Mouse (Mus musculus) heart, embryonic 13.5 days (tissue): ENCODE data around the gene Ehmt1. TPM values are rescaled to one million over a fixed set of nuclear protein-coding genes. Genes with fewer than 3 reads are reported as not detected.

Source experiments
- ATAC-seq: fragments of 200-750 bp; cut with Nextera tagmentation; 2 replicates; pipeline ENCODE4 v1.8.0; 2017; ENCODE audit warnings: moderate TSS enrichment; ENCODE audit not compliant: insufficient number of reproducible peaks, low FRiP score, low TSS enrichment; ENCODE audit errors: extremely low read depth
- H3K27ac ChIP-seq: fragments of 300-500 bp; sonication (generic); replicated peaks from 2 replicates; pipeline ENCODE4 v1.5.1; 2015; ENCODE audit warnings: moderate library complexity, mild to moderate bottlenecking, inconsistent platforms
- H3K27me3 ChIP-seq: fragments of 300-500 bp; sonication (generic); replicated peaks from 2 replicates; pipeline ENCODE4 v1.6.1; 2015; ENCODE audit warnings: mild to moderate bottlenecking, inconsistent platforms
- H3K36me3 ChIP-seq: fragments of 300-500 bp; sonication (generic); 2 replicates; pipeline ENCODE4 v1.6.1; 2015; ENCODE audit warnings: mild to moderate bottlenecking, inconsistent platforms
- H3K4me1 ChIP-seq: fragments of 300-500 bp; sonication (generic); 2 replicates; pipeline ENCODE4 v1.6.1; 2015; ENCODE audit warnings: inconsistent platforms
- H3K4me2 ChIP-seq: fragments of 300-500 bp; sonication (generic); 2 replicates; pipeline ENCODE4 v1.6.1; 2015; ENCODE audit warnings: inconsistent platforms, mild to moderate bottlenecking, moderate library complexity
- H3K4me3 ChIP-seq: fragments of 300-500 bp; sonication (generic); 2 replicates; pipeline ENCODE4 v1.5.1; 2015; ENCODE audit warnings: moderate library complexity, mild to moderate bottlenecking, inconsistent platforms
- H3K9ac ChIP-seq: fragments of 300-500 bp; sonication (generic); 2 replicates; pipeline ENCODE4 v1.6.1; 2015; ENCODE audit warnings: inconsistent platforms, mild to moderate bottlenecking, moderate library complexity
- H3K9me3 ChIP-seq: fragments of 300-500 bp; sonication (generic); 2 replicates; pipeline ENCODE4 v1.6.1; 2016; ENCODE audit warnings: inconsistent platforms
- WGBS: fragments of 180-500 bp; shearing (Covaris S2); methylation state at CpG from one replicate; pipeline ENCODE4 v1.1.7; 2015; ENCODE audit warnings: mixed read lengths; 5-methylcytosine and 5-hydroxymethylcytosine counted together
- microRNA-seq: library from miRNA; unstranded; fragments of <30 nt; microRNA quantifications from one replicate; pipeline ENCODE4, GENCODE M21; 2016
- polyA plus RNA-seq: library from polyadenylated mRNA; unstranded; fragments of >200 nt; fragmentation: Nextera tagmentation; extraction: Ambion mirVana; gene quantifications from 2 replicates; pipeline ENCODE4 v1.2.1, GENCODE M21; 2015

Gene Ehmt1
- polyA plus RNA-seq, 1 experiment from 2014 or later = 52.3 TPM

- Histone ChIP-seq H3K9ac (no peak overlapping the region), H3K36me3 (no peaks in the 10 kb centered on the region), H3K4me2 (no peak overlapping the region), H3K4me1 (no peaks in the 10 kb centered on the region), H3K27ac (no peak overlapping the region), H3K27me3 (peaks cover 5% of the 10 kb centered on the region; the same call in 1 of the 2 replicates), H3K9me3 (no peaks in the 10 kb centered on the region), H3K4me3 (no peak overlapping the region)
- WGBS = 66% methylated on average over 4 of the region's 4 CpGs
- ATAC-seq = no peak
Observed at GRCm38 (mm10) chr2:24752599-24752998, 166.8 kb downstream of the Ehmt1 start.

GRCm38 (mm10) chr2:24750051-24750450 is 169.4 kb downstream of the Ehmt1 start:
- H3K27ac ChIP-seq = no peak overlapping the region
- H3K9me3 ChIP-seq = no peaks in the 10 kb centered on the region
- H3K4me3 ChIP-seq = no peak overlapping the region
- H3K4me2 ChIP-seq = no peak overlapping the region
- H3K4me1 ChIP-seq = no peaks in the 10 kb centered on the region
- ATAC-seq = no peak
- H3K9ac ChIP-seq = no peak overlapping the region
- 51% methylated on average over 3 of the region's 3 CpGs for WGBS
- no peaks in the 10 kb centered on the region for H3K27me3 ChIP-seq
- H3K36me3 ChIP-seq = no peaks in the 10 kb centered on the region

- Histone ChIP-seq H3K27me3 (no peaks in the 10 kb centered on the region), H3K4me1 (no peaks in the 10 kb centered on the region), H3K27ac (no peak overlapping the region), H3K9me3 (no peaks in the 10 kb centered on the region), H3K4me3 (no peak overlapping the region), H3K36me3 (no peaks in the 10 kb centered on the region), H3K4me2 (no peak overlapping the region), H3K9ac (no peak overlapping the region)
- ATAC-seq = no peak
- 70% methylated on average over 7 of the region's 7 CpGs for WGBS
Observed at GRCm38 (mm10) chr2:24747878-24748277, 171.5 kb downstream of the Ehmt1 start.

Small RNA genes within 50 kb of the gene (microRNA-seq; reads per million reads assigned to microRNA genes)
- not detected for gene Gm22875

Other genes starting within 250 kb of the Ehmt1 start
- 0.15 TPM in 2 replicates for gene Cacna1b, start 156.5 kb downstream of the Ehmt1 start, polyA plus RNA-seq
- 14.3 and 15.0 TPM in 2 replicates for gene Arrdc1, start 15.6 kb upstream of the Ehmt1 start, polyA plus RNA-seq
- gene Zmynd19, start 30.2 kb upstream of the Ehmt1 start, polyA plus RNA-seq = 8.1 and 10.0 TPM in 2 replicates
- 18.5 and 20.0 TPM in 2 replicates for gene Dph7, start 42.8 kb upstream of the Ehmt1 start, polyA plus RNA-seq
- 109 and 125 TPM in 2 replicates for gene Mrpl41, start 55.5 kb upstream of the Ehmt1 start, polyA plus RNA-seq
- gene Pnpla7, start 56.4 kb upstream of the Ehmt1 start, polyA plus RNA-seq = 7.7 and 8.7 TPM in 2 replicates
- gene Nsmf, start 134.7 kb upstream of the Ehmt1 start, polyA plus RNA-seq = 49.4 and 51.0 TPM in 2 replicates
- not detected in 2 replicates for gene Entpd8, start 160.7 kb upstream of the Ehmt1 start, polyA plus RNA-seq
- 0.09 TPM in 1 of 2 replicates, not detected in the other for gene Noxa1, start 175.5 kb upstream of the Ehmt1 start, polyA plus RNA-seq